ENCODE assay signal across 17 mouse cellular contexts in genomic region chr14:54715402-54715801, GRCm38 (mm10). TPM values are rescaled to one million over a fixed set of nuclear protein-coding genes. Genes with fewer than 3 reads are reported as not detected.
A peak's percentile ranks its signal among the peaks of the same experiment; 100 is the strongest.
DNase-seq lines count a peak whose midpoint lies in the region; ATAC-seq and TF ChIP-seq lines count a peak whose summit lies in the region.
"Had no signal": no experiment of that assay in that cellular context is flagged by ENCODE, and none has a peak within 500 bp of the region (broad histone marks: within the 10 kb centered on the region; RNA-seq: fewer than 3 reads in every experiment).

No protein-coding gene starts in this region.

- H3K9me3 ChIP-seq in heart, embryonic 13.5 days: no peaks in the 10 kb centered on the region
- H3K9me3 ChIP-seq in liver, embryonic 13.5 days (replicated peaks): no peaks in the 10 kb centered on the region
- no peaks in the 10 kb centered on the region for H3K9me3 ChIP-seq in intestine, postnatal 0 days (ENCODE audit: control insufficient read depth)
- H3K9me3 ChIP-seq in neural tube, embryonic 15.5 days (replicated peaks): no peaks in the 10 kb centered on the region
- H3K9me3 ChIP-seq: embryonic facial prominence, embryonic 13.5 days; heart, embryonic 15.5 days; liver, embryonic 12.5 days had no signal

- ATAC-seq in heart, embryonic 13.5 days (ENCODE audit: extremely low read depth, insufficient number of reproducible peaks, low FRiP score, low TSS enrichment): no peak
- no peak for ATAC-seq in liver, embryonic 13.5 days (ENCODE audit: low read depth)
- no peak for ATAC-seq in intestine, postnatal 0 days
- no peak for ATAC-seq in neural tube, embryonic 15.5 days (ENCODE audit: low FRiP score)

- peaks cover 11% of the 10 kb centered on the region; the same call in 1 of the 2 replicates for H3K27me3 ChIP-seq in heart, embryonic 13.5 days (replicated peaks)
- peaks cover 28% of the 10 kb centered on the region for H3K27me3 ChIP-seq in liver, embryonic 13.5 days
- H3K27me3 ChIP-seq in intestine, postnatal 0 days (replicated peaks; ENCODE audit: control insufficient read depth, insufficient read depth, low read length): no peaks in the 10 kb centered on the region
- no peaks in the 10 kb centered on the region for H3K27me3 ChIP-seq in neural tube, embryonic 15.5 days (replicated peaks)
- H3K27me3 ChIP-seq: heart, embryonic 15.5 days had no signal

- H3K27ac ChIP-seq in heart, embryonic 13.5 days (replicated peaks): no peak overlapping the region
- H3K27ac ChIP-seq in liver, embryonic 13.5 days: no peak overlapping the region
- no peak overlapping the region for H3K27ac ChIP-seq in intestine, postnatal 0 days (ENCODE audit: low read depth, low read length)
- H3K27ac ChIP-seq in neural tube, embryonic 15.5 days (replicated peaks): 0 out of 2 replicates have a peak overlapping the region, but pooled peaks have one; percentile 70
- H3K27ac ChIP-seq: embryonic facial prominence, embryonic 13.5 days; heart, embryonic 15.5 days; liver, embryonic 12.5 days had no signal

- no peak for TF ChIP-seq CTCF in intestine, postnatal 0 days (IDR thresholded peaks at IDR 0.05; ENCODE audit: low read depth)

- WGBS in heart, embryonic 13.5 days: 58% methylated on average over 1 of the region's 1 CpGs
- 50% methylated on average over 1 of the region's 1 CpGs for WGBS in liver, embryonic 13.5 days (ENCODE audit: insufficient replicate concordance)
- 59% methylated on average over 1 of the region's 1 CpGs for WGBS in intestine, postnatal 0 days
- 79% methylated on average over 1 of the region's 1 CpGs for WGBS in neural tube, embryonic 15.5 days

- no peak for DNase-seq in heart, postnatal 25 days (ENCODE audit: low spot score)
- no peak for DNase-seq in liver, embryonic 13.5 days
- no peak for DNase-seq in liver
- no peak for DNase-seq in MN1 (ENCODE audit: low spot score)
- DNase-seq: left cerebral cortex, postnatal 4 days had no signal

- H3K4me2 ChIP-seq in heart, embryonic 13.5 days: 0 out of 2 replicates have a peak overlapping the region, but pooled peaks have one; percentile 88
- no peak overlapping the region for H3K4me2 ChIP-seq in liver, embryonic 13.5 days
- H3K4me2 ChIP-seq in intestine, postnatal 0 days (replicated peaks; ENCODE audit: low read depth): peak overlapping the region; percentile 71; the same call in 1 of the 2 replicates
- peak overlapping the region; percentile 78 for H3K4me2 ChIP-seq in neural tube, embryonic 15.5 days

- no peak overlapping the region for H3K4me3 ChIP-seq in heart, embryonic 13.5 days
- H3K4me3 ChIP-seq in liver, embryonic 13.5 days (replicated peaks): no peak overlapping the region
- H3K4me3 ChIP-seq in intestine, postnatal 0 days (ENCODE audit: low read depth, low read length): no peak overlapping the region
- no peak overlapping the region; the same call in 1 of the 2 replicates for H3K4me3 ChIP-seq in neural tube, embryonic 15.5 days (replicated peaks)

- intact Hi-C loops in heart, postnatal 25 days (cut with DNase I): loop anchor here (1.0 to 2.0 kb wide), 2 partner anchors 101 to 145 kb away; no protein-coding TSS in a partner anchor

- peaks cover 17% of the 10 kb centered on the region for H3K4me1 ChIP-seq in heart, embryonic 13.5 days
- H3K4me1 ChIP-seq in liver, embryonic 13.5 days (replicated peaks): peaks cover 21% of the 10 kb centered on the region
- H3K4me1 ChIP-seq in intestine, postnatal 0 days (replicated peaks; ENCODE audit: control insufficient read depth, insufficient read depth, low read length): no peaks in the 10 kb centered on the region; the same call in 1 of the 2 replicates
- H3K4me1 ChIP-seq in neural tube, embryonic 15.5 days: peaks cover 12% of the 10 kb centered on the region

- no peaks in the 10 kb centered on the region for H3K36me3 ChIP-seq in heart, embryonic 13.5 days
- no peaks in the 10 kb centered on the region for H3K36me3 ChIP-seq in liver, embryonic 13.5 days
- no peaks in the 10 kb centered on the region for H3K36me3 ChIP-seq in intestine, postnatal 0 days (ENCODE audit: control insufficient read depth, insufficient read depth)
- H3K36me3 ChIP-seq in neural tube, embryonic 15.5 days: no peaks in the 10 kb centered on the region
- H3K36me3 ChIP-seq: embryonic facial prominence, embryonic 13.5 days; heart, embryonic 15.5 days; liver, embryonic 12.5 days had no signal

- H3K9ac ChIP-seq in heart, embryonic 13.5 days: no peak overlapping the region
- H3K9ac ChIP-seq in liver, embryonic 13.5 days: 0 out of 2 replicates have a peak overlapping the region, but pooled peaks have one; percentile 3
- no peak overlapping the region for H3K9ac ChIP-seq in intestine, postnatal 0 days (ENCODE audit: low read depth, low read length)
- peak overlapping the region; percentile 51; the same call in 1 of the 2 replicates for H3K9ac ChIP-seq in neural tube, embryonic 15.5 days (replicated peaks)
- H3K9ac ChIP-seq: heart, embryonic 15.5 days; liver, embryonic 12.5 days had no signal

RNA-seq across cellular contexts. Expression of gene Cebpe, which starts 3.4 kb away (rescaled TPM):
- 0.11 TPM in 1 of 2 replicates, not detected in the other for polyA plus RNA-seq in heart, embryonic 13.5 days (2015; fragmentation: Nextera tagmentation; extraction: Ambion mirVana)
- total RNA-seq in heart, postnatal 25 days (2021): not detected
- 3.4 and 3.5 TPM in 2 replicates for polyA plus RNA-seq in liver, embryonic 13.5 days (2015; fragmentation: Nextera tagmentation; extraction: Ambion mirVana)
- polyA plus RNA-seq in intestine, postnatal 0 days (2015; fragmentation: Nextera tagmentation; extraction: Ambion mirVana): not detected in 2 replicates
- 0.12 and 0.29 TPM in 2 replicates for polyA plus RNA-seq in neural tube, embryonic 15.5 days (2015; fragmentation: Nextera tagmentation; extraction: Ambion mirVana)
- total RNA-seq: gastrocnemius, adult 18-20 months; layer of hippocampus, adult 2 months; left cerebral cortex, adult 18-20 months; left cerebral cortex, postnatal 4 days had no signal
- polyA plus RNA-seq: C2C12; embryonic facial prominence, embryonic 13.5 days; kidney, embryonic 14.5 days; lung, embryonic 16.5 days had no signal

RNA-seq across cellular contexts. Expression of gene Gm29776, which starts 16.8 kb away (rescaled TPM):
- polyA plus RNA-seq in heart, embryonic 13.5 days (2015; fragmentation: Nextera tagmentation; extraction: Ambion mirVana): 0.16 and 0.18 TPM in 2 replicates
- total RNA-seq in heart, postnatal 25 days (2021): not detected
- 0.03 and 0.05 TPM in 2 replicates for polyA plus RNA-seq in liver, embryonic 13.5 days (2015; fragmentation: Nextera tagmentation; extraction: Ambion mirVana)
- 0.09 TPM in 1 of 2 replicates, not detected in the other for polyA plus RNA-seq in intestine, postnatal 0 days (2015; fragmentation: Nextera tagmentation; extraction: Ambion mirVana)
- polyA plus RNA-seq in neural tube, embryonic 15.5 days (2015; fragmentation: Nextera tagmentation; extraction: Ambion mirVana): 0.18 and 0.19 TPM in 2 replicates
- total RNA-seq: gastrocnemius, adult 18-20 months; layer of hippocampus, adult 2 months; left cerebral cortex, adult 18-20 months; left cerebral cortex, postnatal 4 days had no signal
- polyA plus RNA-seq: C2C12 had no signal

RNA-seq across cellular contexts. Expression of gene Acin1, which starts 28.7 kb away (rescaled TPM):
- 81.2 and 85.3 TPM in 2 replicates for polyA plus RNA-seq in heart, embryonic 13.5 days (2015; fragmentation: Nextera tagmentation; extraction: Ambion mirVana)
- 10 to 100 TPM; 78.7 to 80.9 TPM for total RNA-seq in heart, postnatal 25 days (2021)
- 62.5 and 68.7 TPM in 2 replicates for polyA plus RNA-seq in liver, embryonic 13.5 days (2015; fragmentation: Nextera tagmentation; extraction: Ambion mirVana)
- polyA plus RNA-seq in intestine, postnatal 0 days (2015; fragmentation: Nextera tagmentation; extraction: Ambion mirVana): 49.9 and 57.4 TPM in 2 replicates
- polyA plus RNA-seq in neural tube, embryonic 15.5 days (2015; fragmentation: Nextera tagmentation; extraction: Ambion mirVana): 113 and 115 TPM in 2 replicates

RNA-seq across cellular contexts. Expression of gene 1700123O20Rik, which starts 29.4 kb away (rescaled TPM):
- polyA plus RNA-seq in heart, embryonic 13.5 days (2015; fragmentation: Nextera tagmentation; extraction: Ambion mirVana): 48.1 and 49.2 TPM in 2 replicates
- 10 to 100 TPM; 15.5 to 16.0 TPM for total RNA-seq in heart, postnatal 25 days (2021)
- 46.3 and 51.6 TPM in 2 replicates for polyA plus RNA-seq in liver, embryonic 13.5 days (2015; fragmentation: Nextera tagmentation; extraction: Ambion mirVana)
- 75.5 and 76.8 TPM in 2 replicates for polyA plus RNA-seq in intestine, postnatal 0 days (2015; fragmentation: Nextera tagmentation; extraction: Ambion mirVana)
- polyA plus RNA-seq in neural tube, embryonic 15.5 days (2015; fragmentation: Nextera tagmentation; extraction: Ambion mirVana): 72.2 and 72.3 TPM in 2 replicates

Comparison
In these comparisons a context has a peak if more than half of its experiments do, and no peak if none do; other contexts are left out.
1. H3K9ac ChIP-seq: peak in liver, embryonic 13.5 days (single experiment) and neural tube, embryonic 15.5 days (single experiment); none in heart, embryonic 13.5 days (single experiment) and intestine, postnatal 0 days (single experiment).